ENCODE assay signal across 8 mouse cellular contexts in the genomic region with DNA sequence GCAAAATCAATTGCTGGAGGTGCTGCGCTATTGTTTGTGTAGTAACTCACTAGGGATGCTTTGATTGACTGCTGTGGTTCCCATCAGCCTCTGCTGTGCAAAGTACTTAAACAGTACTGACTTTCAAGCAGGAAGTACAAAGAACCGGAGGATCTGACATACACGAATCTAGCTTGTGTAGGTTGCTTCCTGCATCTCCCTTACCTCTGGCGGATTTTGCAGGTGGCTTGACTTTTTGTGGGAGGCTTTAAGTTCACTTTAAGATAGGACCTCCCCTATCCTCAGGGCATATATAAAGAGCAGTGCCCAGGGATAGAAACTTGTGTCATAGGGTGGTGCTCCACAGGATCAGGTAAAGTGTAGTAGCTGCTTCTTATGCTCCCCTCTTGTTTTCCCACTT. TPM values are rescaled to one million over a fixed set of nuclear protein-coding genes. Genes with fewer than 3 reads are reported as not detected.
DNase-seq lines count a peak whose midpoint lies in the region; ATAC-seq and TF ChIP-seq lines count a peak whose summit lies in the region.

No protein-coding gene starts in this region.

- no peak for DNase-seq in left cerebral cortex, adult 2 months (ENCODE audit: extremely low spot score in 1 of 2, low spot score in 2 of 2)
- DNase-seq in left cerebral cortex, postnatal 25 days (ENCODE audit: low spot score in 2 of 2) = no peak
- DNase-seq in embryonic facial prominence, embryonic 14.5 days (ENCODE audit: low spot score) = peak; percentile 62
- DNase-seq in limb, embryonic 11.5 days (ENCODE audit: low spot score) = no peak
- peak; percentile 43 for DNase-seq in thymus, adult 2 months
- no peak for DNase-seq in adrenal gland, postnatal 4 days (ENCODE audit: low spot score in 2 of 2)

- intact Hi-C loops in left cerebral cortex, adult 2 months (cut with DNase I) = loop anchor here (5.0 kb wide), 2 partner anchors 114 to 141 kb away; no protein-coding TSS in a partner anchor
- intact Hi-C loops in left cerebral cortex, postnatal 25 days (cut with DNase I) = loop anchor here (5.0 kb wide), 2 partner anchors 119 to 141 kb away; no protein-coding TSS in a partner anchor

- no peak for ATAC-seq in embryonic facial prominence, embryonic 14.5 days (ENCODE audit: low read depth)
- no peak for ATAC-seq in limb, embryonic 11.5 days (ENCODE audit: insufficient number of reproducible peaks, low FRiP score, low TSS enrichment, low read depth)
- ATAC-seq in monocyte, adult 5-6 weeks (replicated peaks; ENCODE audit: insufficient number of reproducible peaks, low FRiP score, low TSS enrichment, poor library complexity, severe bottlenecking) = no peak
- no peak for ATAC-seq in liver, embryonic 12.5 days

- WGBS in embryonic facial prominence, embryonic 14.5 days = 11% methylated on average over 4 of the region's 4 CpGs
- whole genome bisulfite sequencing in limb, embryonic 11.5 days = 23% methylated on average over 4 of the region's 4 CpGs
- WGBS in thymus, adult 2 months = 13% methylated on average over 4 of the region's 4 CpGs
- 39% methylated on average over 4 of the region's 4 CpGs for WGBS in liver, embryonic 12.5 days (ENCODE audit: insufficient replicate concordance)

- H3K27ac ChIP-seq in left cerebral cortex, adult 2 months = no peak overlapping the region
- peak overlapping the region; percentile 95 for H3K27ac ChIP-seq in embryonic facial prominence, embryonic 14.5 days (replicated peaks; ENCODE audit: low read depth, low read length)
- 0 out of 2 replicates have a peak overlapping the region, but pooled peaks have one; percentile 65 for H3K27ac ChIP-seq in limb, embryonic 11.5 days (replicated peaks; ENCODE audit: low read depth, low read length)
- no peak overlapping the region; the same call in 1 of the 2 replicates for H3K27ac ChIP-seq in thymus, adult 2 months (ENCODE audit: control insufficient read depth, insufficient read depth, low read length)
- H3K27ac ChIP-seq in liver, embryonic 12.5 days = no peak overlapping the region

- H3K4me2 ChIP-seq in embryonic facial prominence, embryonic 14.5 days (ENCODE audit: low read depth, low read length) = peak overlapping the region; percentile 76
- H3K4me2 ChIP-seq in limb, embryonic 11.5 days (ENCODE audit: low read depth, severe bottlenecking) = peak overlapping the region; percentile 75
- no peak overlapping the region for H3K4me2 ChIP-seq in liver, embryonic 12.5 days

- TF ChIP-seq CTCF in left cerebral cortex, adult 2 months (IDR thresholded peaks at IDR 0.05) = no peak
- no peak for TF ChIP-seq CTCF in thymus, adult 2 months (IDR thresholded peaks at IDR 0.05; ENCODE audit: borderline replicate concordance, control insufficient read depth, extremely low read depth, insufficient read depth, low read length, poor library complexity)

- peaks cover 30% of the 10 kb centered on the region for H3K4me1 ChIP-seq in embryonic facial prominence, embryonic 14.5 days (ENCODE audit: control insufficient read depth, insufficient read depth, low read length)
- H3K4me1 ChIP-seq in limb, embryonic 11.5 days (ENCODE audit: control insufficient read depth, insufficient read depth, low read length) = peaks cover 31% of the 10 kb centered on the region
- H3K4me1 ChIP-seq in thymus, adult 2 months (replicated peaks; ENCODE audit: control insufficient read depth, insufficient read depth, low read length) = peaks cover 3% of the 10 kb centered on the region; the same call in 1 of the 2 replicates
- H3K4me1 ChIP-seq in liver, embryonic 12.5 days = peaks cover 18% of the 10 kb centered on the region

- TF ChIP-seq POLR2A in thymus, adult 2 months (IDR thresholded peaks at IDR 0.05; ENCODE audit: control insufficient read depth, extremely low read depth, insufficient read depth, low read length, poor library complexity) = no peak

- peak overlapping the region; percentile 92 for H3K9ac ChIP-seq in embryonic facial prominence, embryonic 14.5 days (ENCODE audit: low read depth, low read length)
- 0 out of 2 replicates have a peak overlapping the region, but pooled peaks have one; percentile 34 for H3K9ac ChIP-seq in limb, embryonic 11.5 days (ENCODE audit: low read length)
- no peak overlapping the region for H3K9ac ChIP-seq in liver, embryonic 12.5 days

- H3K4me3 ChIP-seq in left cerebral cortex, adult 2 months = peak overlapping the region; percentile 94; the same call in 1 of the 2 replicates
- peak overlapping the region; percentile 83 for H3K4me3 ChIP-seq in embryonic facial prominence, embryonic 14.5 days (ENCODE audit: low read depth, low read length)
- H3K4me3 ChIP-seq in limb, embryonic 11.5 days (ENCODE audit: low read depth, low read length) = peak overlapping the region; percentile 97
- H3K4me3 ChIP-seq in thymus, adult 2 months (ENCODE audit: control insufficient read depth, insufficient read depth, low read length) = no peak overlapping the region
- H3K4me3 ChIP-seq in liver, embryonic 12.5 days = no peak overlapping the region

- no peaks in the 10 kb centered on the region for H3K36me3 ChIP-seq in embryonic facial prominence, embryonic 14.5 days (ENCODE audit: control insufficient read depth, insufficient read depth, low read length)
- no peaks in the 10 kb centered on the region for H3K36me3 ChIP-seq in limb, embryonic 11.5 days (ENCODE audit: control insufficient read depth, insufficient read depth, low read length)
- H3K36me3 ChIP-seq in thymus, adult 2 months (ENCODE audit: control insufficient read depth, insufficient read depth, low read length) = no peaks in the 10 kb centered on the region
- H3K36me3 ChIP-seq in liver, embryonic 12.5 days = no peaks in the 10 kb centered on the region

- H3K9me3 ChIP-seq in embryonic facial prominence, embryonic 14.5 days (ENCODE audit: control insufficient read depth, low read length) = no peaks in the 10 kb centered on the region
- H3K9me3 ChIP-seq in limb, embryonic 11.5 days (ENCODE audit: control insufficient read depth, low read length) = no peaks in the 10 kb centered on the region
- H3K9me3 ChIP-seq in liver, embryonic 12.5 days (replicated peaks) = no peaks in the 10 kb centered on the region

- no peaks in the 10 kb centered on the region for H3K27me3 ChIP-seq in embryonic facial prominence, embryonic 14.5 days (replicated peaks; ENCODE audit: control insufficient read depth, insufficient read depth, low read length)
- no peaks in the 10 kb centered on the region for H3K27me3 ChIP-seq in limb, embryonic 11.5 days (ENCODE audit: control insufficient read depth, insufficient read depth, low read length)
- no peaks in the 10 kb centered on the region for H3K27me3 ChIP-seq in thymus, adult 2 months (ENCODE audit: control insufficient read depth, insufficient read depth, low read length)
- peaks cover 45% of the 10 kb centered on the region for H3K27me3 ChIP-seq in liver, embryonic 12.5 days (replicated peaks)

RNA-seq across cellular contexts. Expression of gene Cdon, which starts 2.3 kb away (rescaled TPM):
- total RNA-seq in left cerebral cortex, adult 2 months (2021) = 1 to 10 TPM; 7.9 to 8.3 TPM
- 1 to 10 TPM; 7.4 to 7.7 TPM for total RNA-seq in left cerebral cortex, postnatal 25 days (2021)
- 15.8 and 19.7 TPM in 2 replicates for polyA plus RNA-seq in embryonic facial prominence, embryonic 14.5 days (2014; fragmentation: Nextera tagmentation; extraction: Ambion mirVana)
- polyA plus RNA-seq in limb, embryonic 11.5 days (2014; fragmentation: Nextera tagmentation; extraction: Ambion mirVana) = 10.9 and 11.8 TPM in 2 replicates
- 8.7 and 8.8 TPM in 2 replicates for polyA plus RNA-seq in thymus, adult 2 months (2012; rRNA removed)
- total RNA-seq in monocyte, adult 5-6 weeks (2017) = 0.19 to 0.68 TPM in 2 of 3 replicates, not detected in the other
- 10 to 100 TPM; 30.8 to 32.0 TPM for total RNA-seq in adrenal gland, postnatal 4 days (2021)
- 0.96 and 1.0 TPM in 2 replicates for polyA plus RNA-seq in liver, embryonic 12.5 days (2016; fragmentation: Nextera tagmentation; extraction: Ambion mirVana)

Comparison
In these comparisons a context has a peak if more than half of its experiments do, and no peak if none do; other contexts are left out.
1. DNase-seq: peak in embryonic facial prominence, embryonic 14.5 days (single experiment) and thymus, adult 2 months (single experiment); none in left cerebral cortex, adult 2 months (0 of 2), left cerebral cortex, postnatal 25 days (0 of 2), limb, embryonic 11.5 days (single experiment) and adrenal gland, postnatal 4 days (0 of 2).
2. H3K27ac ChIP-seq: peak in embryonic facial prominence, embryonic 14.5 days (single experiment) and limb, embryonic 11.5 days (single experiment); none in left cerebral cortex, adult 2 months (single experiment), thymus, adult 2 months (single experiment) and liver, embryonic 12.5 days (single experiment).
3. H3K4me3 ChIP-seq: peak in left cerebral cortex, adult 2 months (single experiment), embryonic facial prominence, embryonic 14.5 days (single experiment) and limb, embryonic 11.5 days (single experiment); none in thymus, adult 2 months (single experiment) and liver, embryonic 12.5 days (single experiment).